Mouse (Mus musculus) A20 (cell line): ENCODE data around the gene Tppp3.

Experiments
- DNase-seq: peaks from one replicate; pipeline ENCODE4 v3.0.0-alpha.2; 2011; ENCODE audit warnings: low read depth, low spot score

The Tppp3 gene

DNA sequence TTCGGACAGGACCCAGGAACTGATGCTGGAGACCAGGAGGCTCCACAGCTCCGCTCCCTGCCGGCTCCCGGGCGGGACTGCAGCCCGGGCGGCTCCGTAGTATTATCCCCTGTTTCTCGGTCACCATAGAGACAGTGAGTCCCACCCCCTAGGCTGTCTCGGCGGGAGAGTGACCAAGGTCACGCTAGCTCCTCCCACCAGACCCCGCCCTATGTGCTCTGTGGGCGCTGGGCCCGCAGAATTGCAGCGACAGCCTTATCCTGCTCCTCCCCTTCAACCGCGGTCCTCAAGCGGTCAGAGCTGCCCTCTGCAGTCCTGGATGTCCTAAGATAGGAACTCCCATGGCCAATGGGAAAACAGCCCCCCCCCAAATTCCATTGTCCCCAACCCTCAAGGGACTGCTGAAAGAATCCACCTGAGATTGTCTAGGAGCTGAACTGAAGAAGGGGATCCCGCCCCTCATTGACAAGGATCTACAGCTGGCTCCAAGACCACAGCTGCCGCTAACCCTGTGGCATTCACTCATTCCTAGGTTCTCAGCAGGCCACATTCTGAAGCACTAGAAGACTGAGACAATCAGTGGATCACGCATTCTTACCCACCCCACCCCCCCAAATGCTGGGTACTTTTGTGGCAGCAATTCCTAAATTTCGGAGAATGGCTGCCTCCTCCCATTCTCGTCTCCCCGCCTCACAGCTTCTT lies at the start of gene Tppp3:
Gene Tppp3 (minus strand): TSS at position 213 of the 702 bp plus-strand sequence.
- DNase-seq, result no peak

GRCm38 (mm10) chr8:105521061-105521460 lies 49.7 kb upstream of the Tppp3 start:
- no peak for DNase-seq

GRCm38 (mm10) chr8:105520521-105520920 lies 49.2 kb upstream of the Tppp3 start:
- DNase-seq, result no peak

DNA sequence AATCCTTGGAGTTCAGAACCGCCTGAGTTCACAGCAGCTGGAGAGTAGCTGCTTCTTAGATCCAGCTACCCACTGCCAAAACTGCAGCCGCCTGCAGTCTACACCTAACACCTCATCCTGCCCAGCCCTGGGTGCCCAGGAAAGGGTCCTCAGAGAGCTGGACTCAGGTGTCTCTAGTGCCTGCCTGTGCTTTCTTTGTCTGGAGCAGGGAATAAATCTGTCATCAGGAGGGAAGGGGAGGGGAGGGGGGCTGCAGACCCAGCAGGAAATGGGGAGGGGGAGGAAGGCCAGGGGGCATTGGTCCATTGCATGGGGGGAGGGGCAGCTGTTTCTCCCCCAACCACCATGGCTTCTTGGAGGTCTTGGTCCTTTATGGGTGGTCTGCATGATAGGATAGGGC lies 48.3 kb upstream of the Tppp3 start:
- no peak for DNase-seq

DNA sequence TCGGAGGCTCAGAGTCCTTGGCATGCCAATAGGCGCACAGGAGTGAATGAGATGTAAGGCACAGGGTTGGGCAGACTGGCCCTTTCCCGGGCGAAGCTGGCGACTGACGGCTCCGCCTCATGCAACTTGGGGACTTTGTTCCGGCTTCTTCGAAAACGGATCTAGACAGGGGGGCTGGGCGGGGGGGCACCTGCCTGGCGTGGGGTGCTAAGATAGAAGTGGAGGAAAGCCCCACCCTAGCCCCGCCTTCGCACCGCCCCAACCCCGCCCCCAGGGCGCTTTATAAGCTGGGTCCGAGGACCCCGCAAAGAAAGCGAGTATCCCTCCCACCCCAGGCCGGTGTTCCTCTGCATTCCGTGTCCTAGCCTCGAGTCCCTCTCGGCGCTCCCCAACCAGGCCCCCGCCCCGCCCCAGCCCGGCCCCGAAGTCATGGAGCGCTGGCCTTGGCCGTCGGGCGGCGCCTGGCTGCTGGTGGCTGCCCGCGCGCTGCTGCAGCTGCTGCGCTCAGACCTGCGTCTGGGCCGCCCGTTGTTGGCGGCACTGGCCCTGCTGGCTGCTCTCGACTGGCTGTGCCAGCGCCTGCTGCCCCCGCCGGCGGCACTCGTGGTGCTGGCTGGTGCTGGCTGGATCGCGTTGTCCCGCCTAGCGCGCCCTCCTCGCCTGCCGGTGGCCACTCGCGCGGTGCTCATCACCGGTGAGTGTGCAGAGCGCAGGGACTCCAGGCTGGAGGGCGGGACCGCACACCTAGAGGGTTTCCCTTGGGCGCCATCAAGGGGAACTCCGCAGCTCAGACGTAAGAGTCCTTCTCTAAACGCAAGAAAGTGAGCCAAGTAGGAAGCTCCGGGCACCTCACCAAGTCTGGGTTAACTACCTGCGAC lies 47.3 kb upstream of the Tppp3 start, which contains the start of gene Hsd11b2:
Gene Hsd11b2 (plus strand): TSS at position 320 of the 878 bp plus-strand sequence.
- peak; percentile 82 for DNase-seq

- no peak for DNase-seq
These were observed 46.0 kb upstream of the Tppp3 start for GRCm38 (mm10) chr8:105517346-105517745.

DNA sequence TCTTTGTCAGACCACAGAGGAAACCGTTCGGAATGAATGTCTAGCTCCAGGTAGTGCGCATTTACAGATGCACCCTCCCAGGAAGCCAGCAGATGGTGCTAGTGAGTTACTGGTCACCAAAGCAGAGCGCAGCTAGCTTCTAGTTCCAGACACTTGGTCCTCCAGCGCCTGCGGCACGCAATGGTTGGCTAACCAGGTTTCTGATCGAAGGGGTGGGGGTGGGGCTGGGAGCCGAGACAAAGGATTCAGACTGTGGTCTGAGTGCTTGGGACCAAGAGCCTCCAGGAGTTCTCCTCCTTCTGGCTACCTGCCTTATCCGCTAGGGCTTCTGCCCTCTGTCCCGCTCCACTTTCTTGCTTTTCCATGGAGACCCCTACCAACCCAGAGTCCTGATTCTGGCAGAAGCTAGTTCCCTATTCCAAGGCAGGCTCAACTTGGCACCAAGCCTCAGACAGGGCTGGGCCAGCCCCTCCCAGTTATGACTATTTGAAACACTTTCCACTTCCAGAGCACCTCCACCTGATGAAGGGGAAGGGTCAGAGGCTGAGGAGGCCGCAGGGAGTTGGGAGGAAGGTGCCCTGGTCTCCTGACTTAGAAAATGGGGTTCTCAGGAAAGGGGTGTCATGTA lies 44.8 kb upstream of the Tppp3 start:
- peak; percentile 76 for DNase-seq

GRCm38 (mm10) chr8:105514656-105515055 lies 43.3 kb upstream of the Tppp3 start:
- DNase-seq, result no peak

GRCm38 (mm10) chr8:105514194-105514593 lies 42.9 kb upstream of the Tppp3 start:
- DNase-seq, result no peak

- peak; percentile 72 for DNase-seq
These were observed 38.8 kb upstream of the Tppp3 start for GRCm38 (mm10) chr8:105509997-105510735.

- no peak for DNase-seq
These were observed 37.4 kb upstream of the Tppp3 start for GRCm38 (mm10) chr8:105508758-105509157.

DNA sequence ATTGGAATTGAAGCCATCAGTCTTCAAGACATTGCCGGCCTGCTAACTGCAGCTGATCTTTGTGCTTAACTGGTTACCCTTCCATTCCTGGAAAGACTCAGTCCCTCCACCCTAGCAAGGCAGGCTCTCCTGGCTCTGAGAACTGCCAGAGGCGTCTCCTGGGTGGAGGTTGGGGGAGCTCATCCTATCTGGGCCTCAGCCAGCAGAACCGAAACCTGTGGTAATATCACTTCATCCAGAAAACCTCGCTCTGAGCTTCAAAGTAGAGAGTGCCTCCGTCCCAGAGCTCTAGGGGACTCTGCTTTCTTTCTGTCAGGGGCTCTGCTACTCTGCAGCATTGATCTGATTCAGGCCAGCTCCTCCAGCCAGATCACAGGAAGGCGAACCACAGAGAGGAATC lies 35.7 kb upstream of the Tppp3 start:
- no peak for DNase-seq

GRCm38 (mm10) chr8:105504617-105505016 lies 33.3 kb upstream of the Tppp3 start:
- DNase-seq, result no peak

DNA sequence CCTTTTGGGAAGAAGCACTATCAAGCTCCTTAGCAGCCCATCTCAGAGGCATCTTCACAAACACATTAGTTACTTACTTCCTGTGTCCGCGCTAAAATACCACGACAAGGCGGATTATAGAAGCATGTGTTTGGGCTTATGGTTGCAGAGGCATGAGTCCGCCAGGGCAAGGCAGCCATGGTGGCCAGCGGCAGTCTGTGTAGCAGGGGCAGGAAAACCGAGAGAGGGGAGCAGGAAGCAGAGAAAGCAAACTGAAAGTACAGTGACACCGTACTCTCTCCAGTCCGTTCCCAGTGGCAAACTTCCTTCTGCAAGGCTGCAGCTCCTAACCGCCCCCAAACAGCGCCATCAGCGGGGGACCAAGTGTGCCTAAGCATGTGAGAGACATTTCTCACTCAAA lies 28.5 kb upstream of the Tppp3 start:
- no peak for DNase-seq

GRCm38 (mm10) chr8:105496439-105497180 lies 25.3 kb upstream of the Tppp3 start, which contains the start of gene Zdhhc1:
Gene Zdhhc1 (minus strand): TSS chr8:105496902.
- peak; percentile 90 for DNase-seq

DNA sequence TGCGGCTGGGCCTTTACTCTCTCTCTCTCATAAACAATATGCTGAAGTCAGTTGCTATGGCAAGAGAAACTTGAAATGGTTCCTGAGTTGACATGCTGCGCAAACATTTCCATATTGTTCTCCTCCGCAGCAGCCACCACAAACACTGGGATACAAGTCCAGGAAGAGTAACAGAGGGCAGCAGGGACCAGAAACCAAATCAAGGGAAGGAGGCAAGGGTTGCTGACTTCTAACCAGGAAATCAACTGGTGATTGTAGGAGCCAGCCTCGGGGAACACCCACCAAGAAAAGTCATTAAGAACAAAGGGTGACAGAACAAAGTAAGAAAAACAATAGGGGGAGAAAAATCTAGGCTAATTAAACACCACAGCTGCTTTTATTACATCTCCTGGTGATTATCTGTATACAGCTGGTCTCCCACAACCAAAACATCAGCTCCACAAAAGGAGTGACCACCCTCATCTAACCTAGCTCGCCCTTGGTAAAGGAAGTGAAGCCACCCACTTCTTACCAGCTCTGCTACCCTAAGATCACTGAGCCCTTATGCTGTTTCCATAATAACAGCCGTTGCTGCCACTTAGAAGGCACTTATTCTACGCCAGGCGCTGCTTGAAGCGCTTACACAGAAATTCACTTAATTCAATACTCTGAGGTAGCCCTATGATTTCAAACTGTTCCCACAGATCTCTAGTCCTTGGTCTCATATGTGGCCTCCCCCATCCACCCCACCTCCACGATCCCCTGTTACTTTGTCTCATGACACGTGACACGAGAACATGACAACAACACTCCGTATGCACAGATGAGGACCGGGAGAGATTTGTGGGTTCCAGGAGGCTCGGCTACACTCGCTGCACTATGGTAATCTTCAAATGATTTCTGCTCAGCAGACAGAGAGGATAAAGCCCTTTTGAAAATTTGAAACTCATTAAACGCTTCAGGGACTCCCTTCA lies 24.3 kb upstream of the Tppp3 start:
- DNase-seq, result no peak

DNA sequence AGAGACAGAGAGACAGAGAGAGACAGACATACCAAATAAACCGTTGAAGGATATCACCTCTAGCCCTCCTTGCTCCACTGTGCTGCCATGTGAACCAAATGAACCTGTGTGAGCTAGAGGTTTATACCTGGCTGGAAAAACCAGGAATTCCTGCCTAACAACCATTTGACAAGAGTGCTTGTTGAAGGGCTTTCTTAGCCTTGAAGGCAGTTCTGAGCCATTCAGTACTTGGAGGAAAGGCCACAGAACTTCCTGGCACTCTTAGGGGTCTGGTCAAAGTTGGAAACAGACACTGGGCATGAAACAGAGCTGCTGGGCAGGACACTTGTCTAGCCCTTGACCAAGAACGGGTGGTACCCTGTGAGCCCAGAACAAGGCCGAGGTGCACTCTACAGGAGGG lies 23.2 kb upstream of the Tppp3 start:
- DNase-seq, result no peak

DNA sequence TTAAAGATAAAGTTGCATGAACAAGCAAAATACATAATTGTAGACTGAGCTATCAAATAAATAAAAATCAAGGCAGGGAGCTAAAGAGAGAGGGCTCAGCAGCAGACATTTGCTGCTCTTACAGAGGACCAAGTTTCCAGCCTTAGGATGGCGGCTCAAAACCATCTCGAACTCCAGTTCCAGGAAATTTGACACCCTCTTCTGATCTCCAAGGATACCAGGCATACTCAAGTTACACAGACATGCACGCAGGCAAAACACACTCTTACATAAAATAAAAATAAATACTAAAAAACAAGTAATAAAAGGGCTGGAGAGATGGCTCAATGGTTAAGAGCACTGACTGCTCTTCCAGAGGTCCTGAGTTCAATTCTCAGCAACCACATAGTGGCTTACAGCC lies 22.2 kb upstream of the Tppp3 start:
- DNase-seq, result no peak

GRCm38 (mm10) chr8:105489281-105489680 lies 18.0 kb upstream of the Tppp3 start:
- no peak for DNase-seq

DNA sequence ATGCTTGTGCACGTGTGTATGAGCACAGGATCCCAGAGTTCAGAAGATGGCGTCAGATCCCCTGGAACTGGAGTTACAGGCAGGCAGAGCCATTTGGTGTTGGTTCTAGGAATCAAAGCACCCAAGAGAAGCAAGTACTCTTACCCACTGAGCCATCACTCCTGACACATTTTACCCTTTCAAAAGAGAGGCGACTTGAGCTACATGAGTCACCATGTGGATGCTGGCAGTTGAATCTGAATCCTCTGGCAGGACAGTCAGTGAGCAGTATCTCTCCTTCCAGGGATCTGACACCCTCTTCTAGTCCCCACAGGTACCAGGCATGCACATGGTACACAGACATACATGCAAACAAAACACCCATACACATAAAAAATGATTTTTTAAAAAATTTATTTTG lies 16.8 kb upstream of the Tppp3 start:
- DNase-seq, result no peak
